Mouse (Mus musculus) embryonic facial prominence, embryonic 15.5 days (tissue): ENCODE results near the gene Isg20l2. TPM values are rescaled to one million over a fixed set of nuclear protein-coding genes. Genes with fewer than 3 reads are reported as not detected.

Experiments
- ATAC-seq: fragments of 200-750 bp; cut with Nextera tagmentation; 2 replicates; pipeline ENCODE4 v1.8.0; 2017; ENCODE audit warnings: low read depth, moderate TSS enrichment; ENCODE audit not compliant: insufficient number of reproducible peaks, low FRiP score, low TSS enrichment
- H3K27ac ChIP-seq: fragments of 300-500 bp; sonication (generic); replicated peaks from 2 replicates; pipeline ENCODE4 v1.5.1; 2015; ENCODE audit warnings: mild to moderate bottlenecking, inconsistent platforms
- H3K27me3 ChIP-seq: fragments of 300-500 bp; sonication (generic); 2 replicates; pipeline ENCODE4 v1.6.1; 2015; ENCODE audit warnings: inconsistent platforms
- H3K36me3 ChIP-seq: fragments of 300-500 bp; sonication (generic); 2 replicates; pipeline ENCODE4 v1.6.1; 2015; ENCODE audit warnings: mild to moderate bottlenecking, inconsistent platforms
- H3K4me1 ChIP-seq: fragments of 300-500 bp; sonication (generic); 2 replicates; pipeline ENCODE4 v1.6.1; 2015; ENCODE audit warnings: inconsistent platforms
- H3K4me2 ChIP-seq: fragments of 300-500 bp; sonication (generic); replicated peaks from 2 replicates; pipeline ENCODE4 v1.6.1; 2015; ENCODE audit warnings: mild to moderate bottlenecking, inconsistent platforms
- H3K4me3 ChIP-seq: fragments of 300-500 bp; sonication (generic); replicated peaks from 2 replicates; pipeline ENCODE4 v1.5.1; 2015; ENCODE audit warnings: mild to moderate bottlenecking, inconsistent platforms
- H3K9ac ChIP-seq: fragments of 300-500 bp; sonication (generic); 2 replicates; pipeline ENCODE4 v1.6.1; 2015; ENCODE audit warnings: inconsistent platforms
- H3K9me3 ChIP-seq: fragments of 300-500 bp; sonication (generic); replicated peaks from 2 replicates; pipeline ENCODE4 v1.6.1; 2016; ENCODE audit warnings: inconsistent platforms
- WGBS: fragments of 180-500 bp; shearing (Covaris S2); methylation state at CpG from one replicate; pipeline ENCODE4 v1.1.7; 2015; 5-methylcytosine and 5-hydroxymethylcytosine counted together
- polyA plus RNA-seq: library from polyadenylated mRNA; unstranded; fragments of >200 nt; fragmentation: Nextera tagmentation; extraction: Ambion mirVana; gene quantifications from 2 replicates; pipeline ENCODE4 v1.2.1, GENCODE M21; 2015

The Isg20l2 gene
- polyA plus RNA-seq, 1 experiment from 2014 or later: 56.2 TPM

- H3K4me3 ChIP-seq: no peak overlapping the region
- H3K9ac ChIP-seq: no peak overlapping the region
- no peak overlapping the region for H3K27ac ChIP-seq
- no peaks in the 10 kb centered on the region for H3K27me3 ChIP-seq
- no peaks in the 10 kb centered on the region for H3K9me3 ChIP-seq
- peaks cover 30% of the 10 kb centered on the region for H3K4me1 ChIP-seq
- no peak for ATAC-seq
- WGBS: 95% methylated on average over 10 of the region's 10 CpGs
- peaks cover 40% of the 10 kb centered on the region for H3K36me3 ChIP-seq
- no peak overlapping the region for H3K4me2 ChIP-seq
These were observed 16.2 kb upstream of the Isg20l2 start for GRCm38 (mm10) chr3:87913891-87914290.

GRCm38 (mm10) chr3:87916990-87917389 lies 13.1 kb upstream of the Isg20l2 start:
- WGBS: 87% methylated on average over 1 of the region's 1 CpGs
- no peak overlapping the region for H3K4me2 ChIP-seq
- H3K27me3 ChIP-seq: no peaks in the 10 kb centered on the region
- no peak overlapping the region for H3K27ac ChIP-seq
- H3K4me1 ChIP-seq: peaks cover 3% of the 10 kb centered on the region; the same call in 1 of the 2 replicates
- H3K36me3 ChIP-seq: peaks cover 40% of the 10 kb centered on the region
- H3K4me3 ChIP-seq: no peak overlapping the region
- ATAC-seq: no peak
- H3K9me3 ChIP-seq: no peaks in the 10 kb centered on the region
- H3K9ac ChIP-seq: no peak overlapping the region

GRCm38 (mm10) chr3:87918551-87918950 lies 11.6 kb upstream of the Isg20l2 start:
- H3K27ac ChIP-seq: no peak overlapping the region
- 88% methylated on average over 1 of the region's 1 CpGs for WGBS
- H3K9ac ChIP-seq: no peak overlapping the region
- 0 out of 2 replicates have a peak, but pooled peaks cover 3% of the 10 kb centered on the region for H3K4me1 ChIP-seq
- no peak for ATAC-seq
- peaks cover 49% of the 10 kb centered on the region for H3K36me3 ChIP-seq
- no peak overlapping the region for H3K4me3 ChIP-seq
- no peaks in the 10 kb centered on the region for H3K9me3 ChIP-seq
- H3K4me2 ChIP-seq: no peak overlapping the region
- H3K27me3 ChIP-seq: no peaks in the 10 kb centered on the region

- under 1% methylated on average over 30 of the region's 30 CpGs for WGBS
- Histone ChIP-seq H3K9ac (peak within 1 kb of the TSS; percentile 51), H3K9me3 (no peaks in the 10 kb centered on the region), H3K4me2 (peak within 1 kb of the TSS; percentile 72), H3K36me3 (peaks cover 49% of the 10 kb centered on the region), H3K4me3 (peak within 1 kb of the TSS; percentile 62), H3K4me1 (0 out of 2 replicates have a peak, but pooled peaks cover 3% of the 10 kb centered on the region), H3K27me3 (no peaks in the 10 kb centered on the region), H3K27ac (peak within 1 kb of the TSS; percentile 84)
- peak; percentile 83 for ATAC-seq
These were observed 10.6 kb upstream of the Isg20l2 start, which contains the start of gene Mrpl24 for GRCm38 (mm10) chr3:87919336-87920108. TSS of gene Mrpl24 (plus strand) at chr3:87919506.

GRCm38 (mm10) chr3:87920270-87920943 lies 9.7 kb upstream of the Isg20l2 start:
- Histone ChIP-seq H3K4me1 (0 out of 2 replicates have a peak, but pooled peaks cover 3% of the 10 kb centered on the region), H3K9me3 (no peaks in the 10 kb centered on the region), H3K27ac (no peak overlapping the region), H3K4me3 (peak overlapping the region; percentile 62), H3K36me3 (peaks cover 49% of the 10 kb centered on the region), H3K9ac (peak overlapping the region; percentile 51), H3K4me2 (peak overlapping the region; percentile 72), H3K27me3 (no peaks in the 10 kb centered on the region)
- 66% methylated on average over 9 of the region's 9 CpGs for WGBS
- no peak for ATAC-seq

DNA sequence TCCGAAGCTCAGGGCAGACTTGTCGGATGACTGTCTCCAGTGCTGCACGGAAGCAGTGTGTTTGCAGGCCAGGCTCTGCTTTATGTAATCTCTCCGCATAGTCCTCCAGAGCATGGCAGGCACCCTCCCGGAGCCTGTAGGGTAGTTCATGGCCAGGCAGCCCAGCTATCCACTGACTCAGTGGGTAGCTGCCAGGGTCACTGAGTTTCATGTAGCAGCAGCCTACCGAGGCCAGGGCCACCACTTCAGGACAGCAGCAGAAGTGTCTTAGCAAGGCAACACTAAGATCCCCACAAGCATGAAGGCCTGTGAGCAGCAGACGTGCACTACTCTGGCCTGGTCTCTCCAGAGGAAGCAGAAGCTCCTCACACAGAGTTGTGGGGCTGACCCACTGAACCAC lies 5.1 kb upstream of the Isg20l2 start:
- peaks cover 7% of the 10 kb centered on the region for H3K4me1 ChIP-seq
- WGBS: 85% methylated on average over 7 of the region's 7 CpGs
- H3K36me3 ChIP-seq: peaks cover 60% of the 10 kb centered on the region
- no peak overlapping the region for H3K27ac ChIP-seq
- no peak for ATAC-seq
- no peaks in the 10 kb centered on the region for H3K9me3 ChIP-seq
- H3K4me2 ChIP-seq: no peak overlapping the region
- H3K4me3 ChIP-seq: no peak overlapping the region
- H3K27me3 ChIP-seq: no peaks in the 10 kb centered on the region
- no peak overlapping the region for H3K9ac ChIP-seq

DNA sequence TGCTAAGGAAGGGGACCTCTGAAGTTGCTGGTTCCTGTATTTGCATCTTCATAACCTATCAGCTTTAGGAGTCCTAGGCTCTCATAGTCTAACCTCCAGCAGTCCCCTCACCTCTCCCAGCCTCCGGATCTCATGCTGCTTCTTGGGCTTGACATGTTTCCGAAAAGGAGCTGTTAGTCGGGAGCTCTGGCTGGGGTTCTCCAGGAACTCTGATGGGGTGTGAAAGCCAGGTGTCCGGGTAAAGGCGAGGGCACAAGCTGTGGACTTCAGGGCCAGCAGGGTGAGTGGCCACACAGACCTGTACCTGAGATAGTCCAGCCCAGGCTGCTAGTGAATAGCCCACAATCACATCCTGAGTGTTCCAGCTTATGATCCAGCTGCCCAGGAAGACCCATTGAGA lies 2.7 kb upstream of the Isg20l2 start:
- peaks cover 24% of the 10 kb centered on the region for H3K4me1 ChIP-seq
- no peak overlapping the region for H3K9ac ChIP-seq
- H3K4me3 ChIP-seq: no peak overlapping the region
- no peaks in the 10 kb centered on the region for H3K9me3 ChIP-seq
- no peak overlapping the region for H3K4me2 ChIP-seq
- no peak for ATAC-seq
- H3K27ac ChIP-seq: no peak overlapping the region
- no peaks in the 10 kb centered on the region for H3K27me3 ChIP-seq
- WGBS: 90% methylated on average over 5 of the region's 5 CpGs
- H3K36me3 ChIP-seq: peaks cover 68% of the 10 kb centered on the region

DNA sequence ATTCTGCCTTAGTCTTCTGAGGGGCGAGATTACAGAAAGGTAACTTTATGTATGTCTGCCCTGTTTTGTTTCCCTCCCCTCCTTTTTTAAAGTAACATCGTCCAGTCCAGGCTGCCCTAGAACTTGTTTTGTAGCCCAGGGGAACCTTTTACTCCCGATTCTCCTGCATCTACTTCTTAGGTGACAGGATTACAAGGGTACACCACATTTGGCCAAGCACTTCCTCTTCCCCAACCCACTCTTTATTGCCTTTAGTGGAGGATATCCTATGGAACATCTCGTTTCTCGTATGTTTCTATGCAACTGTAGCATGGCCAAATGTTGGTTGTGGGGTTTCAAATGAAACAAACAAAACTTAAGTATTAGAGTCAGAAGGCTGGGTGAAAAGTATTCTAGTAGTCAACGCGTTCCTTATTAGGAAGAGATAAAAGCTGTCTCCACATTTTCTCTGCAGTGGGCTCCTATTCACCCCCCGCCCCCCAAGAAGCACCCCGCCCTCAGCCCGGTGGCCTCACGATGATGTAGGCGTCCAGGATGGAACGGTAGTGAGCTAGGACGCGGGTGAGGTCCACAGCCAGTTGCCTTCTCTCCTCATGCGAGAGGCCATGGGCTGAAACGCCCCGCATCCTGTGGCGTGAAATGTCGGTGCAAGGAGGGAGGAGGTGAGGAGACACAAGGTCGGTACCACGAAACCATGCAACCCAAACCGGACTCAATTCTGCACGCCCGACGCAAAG lies 605 bp upstream of the Isg20l2 start:
- peaks cover 33% of the 10 kb centered on the region for H3K4me1 ChIP-seq
- no peak for ATAC-seq
- H3K4me2 ChIP-seq: peak overlapping the region; percentile 76
- peak overlapping the region; percentile 90 for H3K27ac ChIP-seq
- H3K9me3 ChIP-seq: no peaks in the 10 kb centered on the region
- H3K9ac ChIP-seq: peak overlapping the region; percentile 85
- H3K27me3 ChIP-seq: no peaks in the 10 kb centered on the region
- 4% methylated on average over 26 of the region's 26 CpGs for WGBS
- peaks cover 56% of the 10 kb centered on the region for H3K36me3 ChIP-seq
- H3K4me3 ChIP-seq: peak overlapping the region; percentile 98

DNA sequence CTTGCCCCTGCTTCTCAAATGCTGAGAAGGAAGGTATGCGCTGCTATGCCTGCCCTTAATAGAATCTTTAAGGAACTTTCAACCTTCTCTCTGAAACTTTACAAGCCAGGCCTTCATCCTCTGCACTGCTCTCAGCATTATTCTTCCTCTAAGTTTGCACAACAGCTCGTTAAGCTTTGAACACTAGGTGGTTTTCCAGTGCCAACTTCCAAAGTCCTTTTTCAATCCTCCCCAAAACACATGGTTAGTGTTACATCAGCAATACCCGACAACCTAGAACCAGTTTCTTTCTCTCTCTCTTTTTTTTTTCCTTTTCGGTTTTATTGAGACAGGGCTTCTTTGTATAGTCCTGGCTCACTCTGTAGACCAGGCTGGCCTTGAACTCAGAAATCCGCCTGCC lies 3.9 kb downstream of the Isg20l2 start:
- H3K9me3 ChIP-seq: no peaks in the 10 kb centered on the region
- H3K4me3 ChIP-seq: no peak overlapping the region
- peaks cover 51% of the 10 kb centered on the region for H3K36me3 ChIP-seq
- H3K9ac ChIP-seq: no peak overlapping the region
- no peak for ATAC-seq
- H3K27ac ChIP-seq: no peak overlapping the region
- H3K4me2 ChIP-seq: no peak overlapping the region
- no peaks in the 10 kb centered on the region for H3K27me3 ChIP-seq
- WGBS: 77% methylated on average over 5 of the region's 5 CpGs
- H3K4me1 ChIP-seq: peaks cover 44% of the 10 kb centered on the region

GRCm38 (mm10) chr3:87934501-87934900 lies 4.4 kb downstream of the Isg20l2 start:
- Histone ChIP-seq H3K4me3 (no peak overlapping the region), H3K4me1 (peaks cover 39% of the 10 kb centered on the region), H3K27ac (no peak overlapping the region), H3K27me3 (no peaks in the 10 kb centered on the region), H3K9me3 (no peaks in the 10 kb centered on the region), H3K36me3 (peaks cover 56% of the 10 kb centered on the region), H3K9ac (no peak overlapping the region), H3K4me2 (no peak overlapping the region)
- WGBS: 61% methylated on average over 4 of the region's 4 CpGs
- ATAC-seq: no peak

DNA sequence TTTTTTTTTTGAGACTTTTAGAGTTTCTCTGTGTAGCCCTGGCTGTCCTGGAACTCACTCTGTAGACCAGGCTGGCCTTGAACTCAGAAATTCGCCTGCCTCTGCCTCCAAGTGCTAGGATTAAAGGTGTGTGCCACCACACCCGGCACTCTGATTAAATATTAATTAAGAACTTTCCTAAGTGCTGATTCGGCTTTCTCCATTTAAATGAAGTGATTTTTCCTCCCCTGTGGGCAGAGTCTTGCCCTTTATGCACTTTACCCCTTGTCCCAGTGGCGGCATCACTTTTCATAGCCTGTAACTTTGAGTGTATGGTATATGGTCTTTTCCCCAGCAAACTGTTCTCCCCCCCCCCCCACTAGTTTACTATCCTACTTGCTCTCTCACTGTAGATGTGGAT lies 5.1 kb downstream of the Isg20l2 start:
- Histone ChIP-seq H3K4me3 (no peak overlapping the region), H3K27me3 (no peaks in the 10 kb centered on the region), H3K9me3 (no peaks in the 10 kb centered on the region), H3K4me1 (peaks cover 39% of the 10 kb centered on the region), H3K9ac (no peak overlapping the region), H3K36me3 (peaks cover 63% of the 10 kb centered on the region), H3K4me2 (no peak overlapping the region), H3K27ac (no peak overlapping the region)
- 84% methylated on average over 4 of the region's 4 CpGs for WGBS
- no peak for ATAC-seq
